Mouse (Mus musculus) midbrain, postnatal 0 days (tissue): ENCODE results near the gene Trpv1. TPM values are rescaled to one million over a fixed set of nuclear protein-coding genes. Genes with fewer than 3 reads are reported as not detected.

ENCODE experiments used
- ATAC-seq: fragments of 200-750 bp; cut with Nextera tagmentation; 2 replicates; pipeline ENCODE4 v1.8.0; 2017; ENCODE audit warnings: moderate number of reproducible peaks, mild to moderate bottlenecking, moderate TSS enrichment, moderate library complexity; ENCODE audit not compliant: low FRiP score
- DNase-seq: peaks from one replicate; pipeline ENCODE4 v3.0.0-alpha.2; 2015; ENCODE audit warnings: low spot score
- H3K27ac ChIP-seq: fragments of 300-500 bp; sonication (generic); 2 replicates; pipeline ENCODE4 v1.5.1; 2014; ENCODE audit warnings: low read depth, mild to moderate bottlenecking, low read length, mixed read lengths
- H3K27me3 ChIP-seq: fragments of 300-500 bp; sonication (generic); 2 replicates; pipeline ENCODE4 v1.6.1; 2014; ENCODE audit warnings: low read length, control low read depth, mixed read lengths; ENCODE audit not compliant: insufficient read depth
- H3K36me3 ChIP-seq: fragments of 300-500 bp; sonication (generic); 2 replicates; pipeline ENCODE4 v1.6.1; 2014; ENCODE audit warnings: low read length, control low read depth, mixed read lengths; ENCODE audit not compliant: insufficient read depth
- H3K4me1 ChIP-seq: fragments of 300-500 bp; sonication (generic); 2 replicates; pipeline ENCODE4 v1.6.1; 2014; ENCODE audit warnings: mild to moderate bottlenecking, control low read depth, antibody characterized with exemption, low read length, mixed read lengths; ENCODE audit not compliant: insufficient read depth
- H3K4me2 ChIP-seq: fragments of 300-500 bp; sonication (generic); 2 replicates; pipeline ENCODE4 v1.6.1; 2014; ENCODE audit warnings: low read depth, mild to moderate bottlenecking, low read length, mixed read lengths; ENCODE audit not compliant: poor library complexity, severe bottlenecking
- H3K4me3 ChIP-seq: fragments of 300-500 bp; sonication (generic); 2 replicates; pipeline ENCODE4 v1.5.1; 2014; ENCODE audit warnings: low read depth, mild to moderate bottlenecking, low read length, moderate library complexity
- H3K9ac ChIP-seq: fragments of 300-500 bp; sonication (generic); replicated peaks from 2 replicates; pipeline ENCODE4 v1.6.1; 2014; ENCODE audit warnings: mild to moderate bottlenecking, low read length, moderate library complexity, mixed read lengths; ENCODE audit not compliant: poor library complexity, severe bottlenecking
- H3K9me3 ChIP-seq: fragments of 300-500 bp; sonication (generic); 2 replicates; pipeline ENCODE4 v1.6.1; 2016; ENCODE audit warnings: low read length, control low read depth
- CTCF ChIP-seq: IDR thresholded peaks from 2 replicates; pipeline ENCODE4 v1.5.1; 2016; ENCODE audit warnings: antibody characterized with exemption, mild to moderate bottlenecking
- WGBS: fragments of 180-500 bp; shearing (Covaris S2); extraction: QIAGEN DNeasy Blood & Tissue Kit; methylation state at CpG from one replicate; pipeline ENCODE4 v1.1.7; 2014; 5-methylcytosine and 5-hydroxymethylcytosine counted together
- polyA plus RNA-seq: library from polyadenylated mRNA; unstranded; fragments of >200 nt; fragmentation: Nextera tagmentation; extraction: Ambion mirVana; gene quantifications from 2 replicates; pipeline ENCODE4 v1.2.1, GENCODE M21; 2015
- total RNA-seq: library from RNA; depleted of rRNA; stranded (reverse); fragments of >200 nt; gene quantifications from 2 replicates; pipeline ENCODE4 v1.2.3, GENCODE M21; 2014; rRNA removed

Gene Trpv1
- total and polyA plus RNA-seq, 2 experiments from 2014 or later: 0.31 to 0.33 TPM

GRCm38 (mm10) chr11:73283926-73284325, 49.8 kb downstream of the Trpv1 start:
- H3K4me3 ChIP-seq: no peak overlapping the region
- DNase-seq (no peak), ATAC-seq (no peak)
- no peak overlapping the region for H3K4me2 ChIP-seq
- TF ChIP-seq CTCF: no peak
- no peaks in the 10 kb centered on the region for H3K9me3 ChIP-seq
- WGBS: 53% methylated on average over 1 of the region's 1 CpGs
- no peak overlapping the region for H3K9ac ChIP-seq
- no peaks in the 10 kb centered on the region for H3K27me3 ChIP-seq
- no peak overlapping the region for H3K27ac ChIP-seq
- H3K4me1 ChIP-seq: no peaks in the 10 kb centered on the region
- H3K36me3 ChIP-seq: no peaks in the 10 kb centered on the region

GRCm38 (mm10) chr11:73284351-73284750, 50.3 kb downstream of the Trpv1 start:
- no peaks in the 10 kb centered on the region for H3K4me1 ChIP-seq
- no peak overlapping the region for H3K9ac ChIP-seq
- no peak for ATAC-seq
- no peak overlapping the region for H3K4me2 ChIP-seq
- H3K36me3 ChIP-seq: no peaks in the 10 kb centered on the region
- no peak overlapping the region for H3K4me3 ChIP-seq
- no peak for DNase-seq
- H3K9me3 ChIP-seq: no peaks in the 10 kb centered on the region
- no peaks in the 10 kb centered on the region for H3K27me3 ChIP-seq
- no peak overlapping the region for H3K27ac ChIP-seq
- TF ChIP-seq CTCF: no peak

- no peak for TF ChIP-seq CTCF
- no peaks in the 10 kb centered on the region for H3K9me3 ChIP-seq
- H3K4me3 ChIP-seq: no peak overlapping the region
- H3K27me3 ChIP-seq: no peaks in the 10 kb centered on the region
- DNase-seq (no peak), ATAC-seq (no peak)
- H3K4me1 ChIP-seq: no peaks in the 10 kb centered on the region
- no peaks in the 10 kb centered on the region for H3K36me3 ChIP-seq
- H3K9ac ChIP-seq: no peak overlapping the region
- H3K4me2 ChIP-seq: no peak overlapping the region
- WGBS: 95% methylated on average over 1 of the region's 1 CpGs
- H3K27ac ChIP-seq: no peak overlapping the region
These were observed 55.5 kb downstream of the Trpv1 start for GRCm38 (mm10) chr11:73289621-73290020.

- Histone ChIP-seq H3K4me1 (no peaks in the 10 kb centered on the region), H3K27ac (no peak overlapping the region), H3K4me2 (no peak overlapping the region), H3K4me3 (no peak overlapping the region), H3K9ac (no peak overlapping the region), H3K36me3 (no peaks in the 10 kb centered on the region), H3K9me3 (no peaks in the 10 kb centered on the region), H3K27me3 (no peaks in the 10 kb centered on the region)
- no peak for ATAC-seq
- WGBS: 15% methylated on average over 2 of the region's 2 CpGs
- TF ChIP-seq CTCF: no peak
- no peak for DNase-seq
These were observed 69.0 kb downstream of the Trpv1 start for GRCm38 (mm10) chr11:73303123-73303522.

Other genes with a start within 250 kb of the Trpv1 start
- gene P2rx1, start 235.2 kb upstream of the Trpv1 start, total RNA-seq: 0.42 and 0.55 TPM in 2 replicates
- 0.16 and 0.39 TPM in 2 replicates for gene P2rx1, start 235.2 kb upstream of the Trpv1 start, polyA plus RNA-seq
- 26.7 and 28.6 TPM in 2 replicates for gene Camkk1, start 215.3 kb upstream of the Trpv1 start, total RNA-seq
- 27.7 and 30.2 TPM in 2 replicates for gene Camkk1, start 215.3 kb upstream of the Trpv1 start, polyA plus RNA-seq
- gene Ncbp3, start 186.5 kb upstream of the Trpv1 start, total RNA-seq: 7.2 and 11.7 TPM in 2 replicates
- 6.1 and 7.9 TPM in 2 replicates for gene Ncbp3, start 186.5 kb upstream of the Trpv1 start, polyA plus RNA-seq
- gene Itgae, start 143.7 kb upstream of the Trpv1 start, total RNA-seq: 0.05 TPM in 1 of 2 replicates, not detected in the other
- 0.09 and 0.10 TPM in 2 replicates for gene Itgae, start 143.7 kb upstream of the Trpv1 start, polyA plus RNA-seq
- gene Haspin, start 96.0 kb upstream of the Trpv1 start, total RNA-seq: 0.60 and 1.4 TPM in 2 replicates
- 0.97 and 1.3 TPM in 2 replicates for gene Haspin, start 96.0 kb upstream of the Trpv1 start, polyA plus RNA-seq
- 1.1 TPM in 1 of 2 replicates, not detected in the other for gene P2rx5, start 73.9 kb upstream of the Trpv1 start, total RNA-seq
- gene P2rx5, start 73.9 kb upstream of the Trpv1 start, polyA plus RNA-seq: 0.28 and 0.50 TPM in 2 replicates
- 141 and 143 TPM in 2 replicates for gene Emc6, start 57.3 kb upstream of the Trpv1 start, total RNA-seq
- 169 and 182 TPM in 2 replicates for gene Emc6, start 57.3 kb upstream of the Trpv1 start, polyA plus RNA-seq
- 43.8 and 55.6 TPM in 2 replicates for gene Tax1bp3, start 57.2 kb upstream of the Trpv1 start, total RNA-seq
- gene Tax1bp3, start 57.2 kb upstream of the Trpv1 start, polyA plus RNA-seq: 91.0 and 100 TPM in 2 replicates
- gene Ctns, start 35.2 kb upstream of the Trpv1 start, total RNA-seq: 21.5 and 22.9 TPM in 2 replicates
- gene Ctns, start 35.2 kb upstream of the Trpv1 start, polyA plus RNA-seq: 13.0 and 13.3 TPM in 2 replicates
- 2.2 and 2.7 TPM in 2 replicates for gene Shpk, start 34.8 kb upstream of the Trpv1 start, total RNA-seq
- 2.2 and 2.3 TPM in 2 replicates for gene Shpk, start 34.8 kb upstream of the Trpv1 start, polyA plus RNA-seq
- gene Trpv3, start 33.1 kb downstream of the Trpv1 start, total RNA-seq: 0.27 and 0.66 TPM in 2 replicates
- 0.20 and 0.31 TPM in 2 replicates for gene Trpv3, start 33.1 kb downstream of the Trpv1 start, polyA plus RNA-seq
- 3.0 and 3.9 TPM in 2 replicates for gene Aspa, start 95.3 kb downstream of the Trpv1 start, total RNA-seq
- 4.2 and 5.0 TPM in 2 replicates for gene Aspa, start 95.3 kb downstream of the Trpv1 start, polyA plus RNA-seq
- gene Gm49340, start 95.4 kb downstream of the Trpv1 start, total RNA-seq: not detected in 2 replicates
- gene Gm49340, start 95.4 kb downstream of the Trpv1 start, polyA plus RNA-seq: not detected in 2 replicates
- gene Spata22, start 95.4 kb downstream of the Trpv1 start, total RNA-seq: not detected in 2 replicates
- gene Spata22, start 95.4 kb downstream of the Trpv1 start, polyA plus RNA-seq: 0.16 and 0.31 TPM in 2 replicates
- gene Olfr20, start 116.5 kb downstream of the Trpv1 start, total RNA-seq: not detected in 2 replicates
- gene Olfr20, start 116.5 kb downstream of the Trpv1 start, polyA plus RNA-seq: not detected in 2 replicates
- gene Olfr376, start 137.0 kb downstream of the Trpv1 start, total RNA-seq: not detected in 2 replicates
- gene Olfr376, start 137.0 kb downstream of the Trpv1 start, polyA plus RNA-seq: not detected in 2 replicates
- gene Olfr1, start 165.3 kb downstream of the Trpv1 start, total RNA-seq: not detected in 2 replicates
- not detected in 2 replicates for gene Olfr1, start 165.3 kb downstream of the Trpv1 start, polyA plus RNA-seq
- gene Olfr378, start 194.2 kb downstream of the Trpv1 start, total RNA-seq: not detected in 2 replicates
- not detected in 2 replicates for gene Olfr378, start 194.2 kb downstream of the Trpv1 start, polyA plus RNA-seq
- gene Olfr380, start 223.2 kb downstream of the Trpv1 start, total RNA-seq: not detected in 2 replicates
- not detected in 2 replicates for gene Olfr380, start 223.2 kb downstream of the Trpv1 start, polyA plus RNA-seq